Mouse (Mus musculus): ENCODE data around the gene Vmn2r111.
"Not testable (repeated sequence)": the region's sequence is repeated elsewhere in the genome, so short reads cannot be mapped to it uniquely, and the experiment has no call there.

Vmn2r111 gene

DNA sequence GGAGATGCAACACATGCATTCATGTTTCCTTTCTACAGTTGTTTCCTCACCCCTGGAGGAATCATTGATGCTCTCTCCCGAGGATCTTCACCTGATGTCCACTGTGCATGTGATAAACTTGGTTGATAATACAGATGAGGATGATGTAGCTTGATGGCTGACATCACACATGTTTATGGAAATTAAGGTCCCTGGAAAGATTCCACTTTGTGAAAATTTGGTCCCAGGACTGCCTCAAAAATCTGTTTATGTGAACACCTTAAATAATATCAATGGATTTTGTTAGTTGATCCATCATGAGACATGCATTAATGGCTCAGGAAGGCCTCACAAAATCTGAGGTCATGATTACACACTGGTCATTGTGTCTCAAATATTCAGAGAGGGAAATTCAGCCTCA is at the start of gene Vmn2r111:
Vmn2r111 (minus strand) TSS at position 101 of the 400 bp plus-strand sequence.
- not testable (repeated sequence) for DNase-seq

DNA sequence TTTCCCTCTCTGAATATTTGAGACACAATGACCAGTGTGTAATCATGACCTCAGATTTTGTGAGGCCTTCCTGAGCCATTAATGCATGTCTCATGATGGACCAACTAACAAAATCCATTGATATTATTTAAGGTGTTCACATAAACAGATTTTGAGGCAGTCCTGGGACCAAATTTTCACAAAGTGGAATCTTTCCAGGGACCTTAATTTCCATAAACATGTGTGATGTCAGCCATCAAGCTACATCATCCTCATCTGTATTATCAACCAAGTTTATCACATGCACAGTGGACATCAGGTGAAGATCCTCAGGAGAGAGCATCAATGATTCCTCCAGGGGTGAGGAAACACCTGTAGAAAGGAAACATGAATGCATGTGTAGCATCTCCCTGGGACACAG is 27.4 kb upstream of the Vmn2r111 start, which contains the start of gene Vmn2r112:
Vmn2r112 (plus strand) TSS at position 301 of the 400 bp plus-strand sequence.
- DNase-seq, result not testable (repeated sequence)

DNA sequence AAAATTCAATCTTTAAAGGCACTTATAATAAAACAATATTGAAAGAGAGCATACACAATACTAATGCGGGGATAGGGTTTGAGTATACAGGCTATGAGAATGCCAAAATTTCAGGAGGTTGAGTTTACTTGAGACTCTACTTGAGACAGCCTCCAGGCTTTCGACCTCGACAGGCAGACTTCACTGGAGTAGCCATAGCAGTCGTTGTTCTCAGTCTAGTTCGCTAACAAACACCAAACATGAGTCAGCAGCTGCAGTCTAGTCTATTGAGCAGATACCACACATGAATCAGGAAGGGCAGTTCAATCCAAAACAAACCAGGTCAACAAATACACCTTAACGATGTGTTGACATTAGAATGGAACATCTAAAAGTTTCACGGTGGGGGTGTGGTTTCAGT is 52.8 kb downstream of the Vmn2r111 start:
- DNase-seq, result not testable (repeated sequence)

DNA sequence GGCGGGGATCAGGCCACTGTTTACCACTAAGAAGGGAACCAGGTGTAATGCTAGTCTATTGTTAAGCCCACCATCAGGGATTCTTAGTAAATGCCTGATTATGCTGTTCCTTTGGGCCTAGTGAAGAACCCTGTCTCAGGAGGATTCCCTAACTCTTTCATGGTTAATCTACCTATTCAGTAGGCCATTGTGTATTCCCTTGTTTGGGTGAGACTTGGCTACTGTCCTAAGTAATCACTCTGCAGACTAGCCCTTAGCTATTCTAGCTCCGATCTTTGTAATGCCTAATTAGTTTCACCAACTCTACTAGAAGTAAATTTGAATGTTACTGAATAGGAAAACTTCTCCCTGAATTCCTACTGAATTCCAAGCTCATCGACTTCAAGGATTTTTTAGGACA is 53.2 kb downstream of the Vmn2r111 start:
- DNase-seq, result not testable (repeated sequence)

DNA sequence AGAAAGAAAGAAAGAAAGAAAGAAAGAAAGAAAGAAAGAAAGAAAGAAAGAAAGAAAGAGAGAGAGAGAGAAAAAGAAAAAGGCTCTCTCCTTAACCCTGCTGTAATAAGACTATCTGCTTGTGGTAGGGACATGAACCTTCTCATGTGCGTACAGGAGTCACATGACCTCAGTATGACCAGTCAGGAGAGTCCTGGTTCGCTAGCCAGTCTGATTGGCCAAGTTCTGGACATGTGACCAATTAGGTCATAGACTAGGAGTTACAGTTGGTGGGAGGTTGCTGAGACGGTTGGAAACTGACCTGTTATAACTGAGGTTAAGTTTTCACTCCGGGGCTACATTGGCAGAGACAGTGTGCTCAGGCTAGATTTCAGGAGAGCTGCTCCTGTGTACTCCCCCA is 76.2 kb downstream of the Vmn2r111 start:
- no peak for DNase-seq

Measured in cerebellum, postnatal 10 days (tissue).